Mouse (Mus musculus) embryonic facial prominence, embryonic 15.5 days (tissue): Measurements from ENCODE around the gene Mrgprh. TPM values are rescaled to one million over a fixed set of nuclear protein-coding genes. Genes with fewer than 3 reads are reported as not detected.

Experiments used
- ATAC-seq: fragments of 200-750 bp; cut with Nextera tagmentation; 2 replicates; pipeline ENCODE4 v1.8.0; 2017; ENCODE audit warnings: low read depth, moderate TSS enrichment; ENCODE audit not compliant: insufficient number of reproducible peaks, low FRiP score, low TSS enrichment
- H3K27ac ChIP-seq: fragments of 300-500 bp; sonication (generic); replicated peaks from 2 replicates; pipeline ENCODE4 v1.5.1; 2015; ENCODE audit warnings: mild to moderate bottlenecking, inconsistent platforms
- H3K27me3 ChIP-seq: fragments of 300-500 bp; sonication (generic); 2 replicates; pipeline ENCODE4 v1.6.1; 2015; ENCODE audit warnings: inconsistent platforms
- H3K36me3 ChIP-seq: fragments of 300-500 bp; sonication (generic); 2 replicates; pipeline ENCODE4 v1.6.1; 2015; ENCODE audit warnings: mild to moderate bottlenecking, inconsistent platforms
- H3K4me1 ChIP-seq: fragments of 300-500 bp; sonication (generic); 2 replicates; pipeline ENCODE4 v1.6.1; 2015; ENCODE audit warnings: inconsistent platforms
- H3K4me2 ChIP-seq: fragments of 300-500 bp; sonication (generic); replicated peaks from 2 replicates; pipeline ENCODE4 v1.6.1; 2015; ENCODE audit warnings: mild to moderate bottlenecking, inconsistent platforms
- H3K4me3 ChIP-seq: fragments of 300-500 bp; sonication (generic); replicated peaks from 2 replicates; pipeline ENCODE4 v1.5.1; 2015; ENCODE audit warnings: mild to moderate bottlenecking, inconsistent platforms
- H3K9ac ChIP-seq: fragments of 300-500 bp; sonication (generic); 2 replicates; pipeline ENCODE4 v1.6.1; 2015; ENCODE audit warnings: inconsistent platforms
- H3K9me3 ChIP-seq: fragments of 300-500 bp; sonication (generic); replicated peaks from 2 replicates; pipeline ENCODE4 v1.6.1; 2016; ENCODE audit warnings: inconsistent platforms
- WGBS: fragments of 180-500 bp; shearing (Covaris S2); methylation state at CpG from one replicate; pipeline ENCODE4 v1.1.7; 2015; 5-methylcytosine and 5-hydroxymethylcytosine counted together
- polyA plus RNA-seq: library from polyadenylated mRNA; unstranded; fragments of >200 nt; fragmentation: Nextera tagmentation; extraction: Ambion mirVana; gene quantifications from 2 replicates; pipeline ENCODE4 v1.2.1, GENCODE M21; 2015

Gene Mrgprh
- 0.13 and 0.27 TPM in 2 replicates for polyA plus RNA-seq

- 64% methylated on average over 5 of the region's 5 CpGs for WGBS
- H3K4me3 ChIP-seq, result no peak within 1 kb of the TSS
- H3K4me2 ChIP-seq, result no peak within 1 kb of the TSS
- H3K36me3 ChIP-seq, result no peaks in the 10 kb centered on the region
- H3K9ac ChIP-seq, result no peak within 1 kb of the TSS
- no peaks in the 10 kb centered on the region for H3K9me3 ChIP-seq
- peaks cover 23% of the 10 kb centered on the region for H3K4me1 ChIP-seq
- no peak within 1 kb of the TSS for H3K27ac ChIP-seq
- no peaks in the 10 kb centered on the region; the same call in 1 of the 2 replicates for H3K27me3 ChIP-seq
- no peak for ATAC-seq
Observed at GRCm38 (mm10) chr17:12875734-12876133, at the start of gene Mrgprh. Gene Mrgprh (plus strand): TSS chr17:12876034.

DNA sequence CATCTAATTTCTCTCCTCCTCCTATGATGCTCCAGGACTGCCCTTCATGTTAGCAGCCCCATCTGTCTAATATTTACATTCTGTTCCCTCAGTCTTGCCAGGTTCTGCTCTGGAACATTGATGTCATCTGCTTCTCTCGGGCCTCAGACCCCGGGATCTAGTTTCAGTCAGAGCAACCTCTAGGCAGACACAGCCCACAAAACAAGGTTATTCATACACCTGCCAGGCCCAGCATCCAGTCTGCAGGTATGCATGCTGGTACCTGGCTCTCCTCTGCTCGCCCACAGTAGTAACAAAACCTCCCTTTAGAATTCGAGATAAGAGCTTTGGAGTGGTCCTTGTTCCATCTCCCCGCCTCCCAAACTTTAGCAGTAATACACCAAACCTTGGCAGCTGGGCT lies 45.5 kb upstream of the Mrgprh start:
- Histone ChIP-seq H3K9ac (no peak overlapping the region), H3K9me3 (no peaks in the 10 kb centered on the region; the same call in 1 of the 2 replicates), H3K4me2 (no peak overlapping the region), H3K27ac (no peak overlapping the region), H3K27me3 (no peaks in the 10 kb centered on the region), H3K4me1 (no peaks in the 10 kb centered on the region), H3K4me3 (no peak overlapping the region), H3K36me3 (no peaks in the 10 kb centered on the region)
- WGBS, result 70% methylated on average over 5 of the region's 5 CpGs
- no peak for ATAC-seq

DNA sequence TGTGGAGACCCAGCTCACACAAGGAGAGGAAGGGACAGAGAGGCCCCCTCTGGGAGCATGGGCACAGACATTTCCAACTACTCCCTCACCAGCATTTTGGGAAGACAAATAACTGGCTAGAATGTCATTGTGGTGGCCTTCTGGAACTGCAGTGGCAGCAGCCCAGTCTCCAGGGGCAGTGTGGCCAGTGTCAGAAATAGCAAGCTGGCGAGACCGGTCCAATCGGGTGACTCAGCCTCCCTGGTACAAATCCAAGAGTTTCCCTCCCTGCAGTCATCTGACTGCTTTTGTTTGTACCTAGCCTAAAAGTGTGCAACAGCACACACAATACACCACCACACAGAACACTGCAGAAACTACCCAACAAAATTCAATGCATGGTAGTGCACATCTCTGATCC lies 43.6 kb upstream of the Mrgprh start:
- Histone ChIP-seq H3K9ac (no peak overlapping the region), H3K4me1 (peaks cover 12% of the 10 kb centered on the region; the same call in 1 of the 2 replicates), H3K4me3 (no peak overlapping the region), H3K4me2 (no peak overlapping the region), H3K27ac (no peak overlapping the region), H3K36me3 (no peaks in the 10 kb centered on the region), H3K27me3 (no peaks in the 10 kb centered on the region), H3K9me3 (no peaks in the 10 kb centered on the region)
- peak; percentile 21; the same call in 1 of the 2 replicates for ATAC-seq
- 71% methylated on average over 3 of the region's 3 CpGs for whole genome bisulfite sequencing

GRCm38 (mm10) chr17:12832657-12833056 lies 43.2 kb upstream of the Mrgprh start:
- ATAC-seq, result no peak
- Histone ChIP-seq H3K36me3 (no peaks in the 10 kb centered on the region), H3K27ac (no peak overlapping the region), H3K4me1 (peaks cover 13% of the 10 kb centered on the region; the same call in 1 of the 2 replicates), H3K9me3 (no peaks in the 10 kb centered on the region), H3K27me3 (no peaks in the 10 kb centered on the region), H3K9ac (no peak overlapping the region), H3K4me2 (no peak overlapping the region), H3K4me3 (no peak overlapping the region)
- 94% methylated on average over 4 of the region's 4 CpGs for WGBS

DNA sequence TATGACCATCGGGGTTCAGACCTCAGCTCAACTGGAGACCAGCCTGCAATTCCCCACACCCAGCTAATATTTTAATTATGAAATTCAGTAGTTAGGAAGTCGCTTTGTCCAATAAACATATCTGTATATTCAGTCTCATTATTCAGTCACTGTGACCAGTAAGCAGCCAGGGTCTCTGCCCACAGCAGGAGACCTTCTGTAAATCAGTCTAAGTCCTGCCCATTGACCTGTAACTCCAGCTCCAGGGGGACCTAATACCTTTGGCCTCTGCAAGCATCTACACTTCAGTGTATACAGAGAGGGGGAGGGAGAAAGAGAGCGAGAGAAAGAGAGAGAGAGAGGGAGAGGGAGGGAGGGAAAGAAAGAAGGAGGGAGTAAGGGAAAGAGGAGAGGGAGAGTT lies 41.5 kb upstream of the Mrgprh start:
- no peaks in the 10 kb centered on the region for H3K9me3 ChIP-seq
- H3K9ac ChIP-seq, result no peak overlapping the region
- no peak for ATAC-seq
- no peak overlapping the region for H3K4me2 ChIP-seq
- H3K4me1 ChIP-seq, result peaks cover 17% of the 10 kb centered on the region
- WGBS, result 71% methylated on average over 3 of the region's 3 CpGs
- no peaks in the 10 kb centered on the region for H3K36me3 ChIP-seq
- no peak overlapping the region for H3K4me3 ChIP-seq
- no peak overlapping the region for H3K27ac ChIP-seq
- H3K27me3 ChIP-seq, result no peaks in the 10 kb centered on the region

DNA sequence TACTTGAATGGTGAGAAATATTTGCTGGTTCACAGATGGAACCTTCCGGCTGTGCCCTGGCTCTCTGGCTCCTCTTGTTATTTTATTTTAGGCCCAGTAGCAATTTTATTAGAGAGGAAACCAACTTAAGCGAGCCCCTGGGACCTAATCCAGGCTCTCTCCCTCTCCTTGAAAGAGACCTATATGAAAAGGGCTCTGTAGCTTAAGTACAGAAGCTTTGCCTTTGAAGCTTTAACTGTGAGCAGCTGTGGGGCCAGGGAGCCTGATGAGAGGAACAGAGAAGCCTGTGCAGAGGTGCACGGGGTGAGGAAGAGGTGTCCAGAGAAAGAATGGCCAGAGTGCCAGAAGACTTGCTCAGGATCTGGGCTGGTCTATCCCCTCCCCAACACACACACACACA lies 41.0 kb upstream of the Mrgprh start:
- ATAC-seq, result no peak
- Histone ChIP-seq H3K36me3 (no peaks in the 10 kb centered on the region), H3K27me3 (no peaks in the 10 kb centered on the region), H3K4me2 (no peak overlapping the region), H3K4me1 (peaks cover 22% of the 10 kb centered on the region), H3K9ac (no peak overlapping the region), H3K4me3 (no peak overlapping the region), H3K27ac (no peak overlapping the region), H3K9me3 (no peaks in the 10 kb centered on the region)
- 29% methylated on average over 3 of the region's 3 CpGs for WGBS

GRCm38 (mm10) chr17:12835738-12836137 lies 40.1 kb upstream of the Mrgprh start:
- Histone ChIP-seq H3K4me1 (peaks cover 30% of the 10 kb centered on the region), H3K9ac (no peak overlapping the region), H3K4me3 (no peak overlapping the region), H3K9me3 (no peaks in the 10 kb centered on the region), H3K27ac (peak overlapping the region; percentile 49), H3K27me3 (no peaks in the 10 kb centered on the region), H3K4me2 (no peak overlapping the region), H3K36me3 (no peaks in the 10 kb centered on the region)
- no peak for ATAC-seq
- 92% methylated on average over 5 of the region's 5 CpGs for WGBS

DNA sequence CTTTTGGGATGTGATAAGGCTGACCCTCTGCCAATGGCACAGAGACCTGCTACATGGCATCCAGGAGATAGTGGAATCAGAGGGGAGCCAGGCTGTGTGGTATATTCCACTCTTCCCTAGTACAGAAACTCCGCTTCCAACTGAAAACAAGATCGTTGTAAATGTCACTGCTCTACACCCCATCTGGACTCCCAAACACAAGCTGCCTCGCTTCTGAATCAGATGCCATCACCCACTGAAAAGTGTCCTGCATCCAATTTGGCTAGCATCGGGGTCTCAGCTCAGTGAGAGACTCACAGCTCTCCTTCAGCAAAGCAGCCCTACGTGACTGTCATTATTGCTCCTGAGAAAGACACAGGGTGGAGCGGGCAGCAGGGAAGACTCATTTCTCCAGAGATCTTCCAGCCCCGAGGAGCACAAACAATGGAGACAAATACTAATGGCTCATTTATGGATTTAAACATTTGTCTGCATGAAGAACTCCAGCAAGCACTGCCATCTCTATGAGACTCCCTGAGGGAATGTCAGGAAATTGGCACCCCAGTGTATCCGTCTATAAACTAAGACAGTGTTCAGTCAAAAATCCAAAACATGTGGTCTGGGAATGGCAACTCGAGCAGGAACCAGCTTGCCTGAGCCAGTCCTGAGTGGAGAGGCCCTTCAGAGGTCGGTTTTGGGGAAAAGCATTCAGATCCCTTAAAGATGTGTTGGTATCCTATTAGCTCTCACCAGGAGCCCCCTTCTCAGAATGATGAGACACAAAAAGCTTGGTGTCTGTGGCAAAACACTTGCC lies 36.2 kb upstream of the Mrgprh start:
- 33% methylated on average over 10 of the region's 10 CpGs for WGBS
- H3K9me3 ChIP-seq, result no peaks in the 10 kb centered on the region
- no peak for ATAC-seq
- no peaks in the 10 kb centered on the region for H3K27me3 ChIP-seq
- H3K36me3 ChIP-seq, result no peaks in the 10 kb centered on the region
- H3K4me1 ChIP-seq, result peaks cover 37% of the 10 kb centered on the region
- H3K27ac ChIP-seq, result peak overlapping the region; percentile 17; the same call in 1 of the 2 replicates
- H3K4me3 ChIP-seq, result no peak overlapping the region
- no peak overlapping the region for H3K9ac ChIP-seq
- H3K4me2 ChIP-seq, result no peak overlapping the region

GRCm38 (mm10) chr17:12843826-12844225 lies 32.0 kb upstream of the Mrgprh start:
- Histone ChIP-seq H3K9me3 (no peaks in the 10 kb centered on the region), H3K4me3 (no peak overlapping the region), H3K27me3 (no peaks in the 10 kb centered on the region), H3K4me1 (peaks cover 46% of the 10 kb centered on the region), H3K27ac (peak overlapping the region; percentile 82), H3K4me2 (no peak overlapping the region), H3K9ac (no peak overlapping the region), H3K36me3 (no peaks in the 10 kb centered on the region)
- WGBS, result 67% methylated on average over 6 of the region's 6 CpGs
- no peak for ATAC-seq

- 48% methylated on average over 4 of the region's 4 CpGs for WGBS
- no peak overlapping the region for H3K4me2 ChIP-seq
- H3K27ac ChIP-seq, result peak overlapping the region; percentile 82
- H3K9me3 ChIP-seq, result no peaks in the 10 kb centered on the region
- ATAC-seq, result peak; percentile 67; the same call in 1 of the 2 replicates
- H3K4me3 ChIP-seq, result no peak overlapping the region
- H3K36me3 ChIP-seq, result no peaks in the 10 kb centered on the region
- H3K27me3 ChIP-seq, result no peaks in the 10 kb centered on the region
- peaks cover 40% of the 10 kb centered on the region for H3K4me1 ChIP-seq
- no peak overlapping the region for H3K9ac ChIP-seq
Observed at GRCm38 (mm10) chr17:12844540-12844939, 31.3 kb upstream of the Mrgprh start.

GRCm38 (mm10) chr17:12845862-12846261 lies 30.0 kb upstream of the Mrgprh start:
- Histone ChIP-seq H3K27ac (peak overlapping the region; percentile 41), H3K4me3 (no peak overlapping the region), H3K4me2 (no peak overlapping the region), H3K36me3 (no peaks in the 10 kb centered on the region), H3K27me3 (no peaks in the 10 kb centered on the region), H3K9me3 (no peaks in the 10 kb centered on the region), H3K4me1 (peaks cover 29% of the 10 kb centered on the region), H3K9ac (no peak overlapping the region)
- WGBS, result 11% methylated on average over 5 of the region's 5 CpGs
- ATAC-seq, result 0 out of 2 replicates have a peak, but pooled peaks have one; percentile 52

- no peak overlapping the region for H3K4me3 ChIP-seq
- ATAC-seq, result peak; percentile 30; the same call in 1 of the 2 replicates
- peaks cover 29% of the 10 kb centered on the region for H3K4me1 ChIP-seq
- no peaks in the 10 kb centered on the region for H3K9me3 ChIP-seq
- H3K9ac ChIP-seq, result no peak overlapping the region
- no peak overlapping the region for H3K4me2 ChIP-seq
- peak overlapping the region; percentile 41 for H3K27ac ChIP-seq
- WGBS, result 50% methylated on average over 5 of the region's 5 CpGs
- H3K36me3 ChIP-seq, result no peaks in the 10 kb centered on the region
- H3K27me3 ChIP-seq, result no peaks in the 10 kb centered on the region
Observed at GRCm38 (mm10) chr17:12846474-12846873, 29.4 kb upstream of the Mrgprh start.
